ENCODE assay signal across 8 mouse cellular contexts in genomic region chr1:165858356-165858755, GRCm38 (mm10).
DNase-seq lines count a peak whose midpoint lies in the region; ATAC-seq and TF ChIP-seq lines count a peak whose summit lies in the region.

No protein-coding gene starts in this region.

- H3K4me3 ChIP-seq in kidney, embryonic 14.5 days (ENCODE audit: low read length), result no peak overlapping the region
- no peak overlapping the region for H3K4me3 ChIP-seq in liver, postnatal 0 days (ENCODE audit: low read depth, low read length)

- no peaks in the 10 kb centered on the region for H3K27me3 ChIP-seq in kidney, embryonic 14.5 days (ENCODE audit: control insufficient read depth, insufficient read depth, low read length)
- H3K27me3 ChIP-seq in liver, postnatal 0 days (ENCODE audit: insufficient read depth, low read length), result no peaks in the 10 kb centered on the region

- no peaks in the 10 kb centered on the region for H3K36me3 ChIP-seq in kidney, embryonic 14.5 days (ENCODE audit: control insufficient read depth, insufficient read depth, low read length)
- H3K36me3 ChIP-seq in liver, postnatal 0 days (replicated peaks; ENCODE audit: insufficient read depth, low read length), result no peaks in the 10 kb centered on the region

- WGBS in kidney, embryonic 14.5 days, result 85% methylated on average over 5 of the region's 5 CpGs
- 85% methylated on average over 5 of the region's 5 CpGs for WGBS in liver, postnatal 0 days (ENCODE audit: insufficient replicate concordance)

- H3K9ac ChIP-seq in kidney, embryonic 14.5 days (ENCODE audit: low read depth, low read length), result no peak overlapping the region
- no peak overlapping the region for H3K9ac ChIP-seq in liver, postnatal 0 days (replicated peaks)

- no peak overlapping the region for H3K4me2 ChIP-seq in kidney, embryonic 14.5 days (replicated peaks; ENCODE audit: low read depth, low read length)
- no peak overlapping the region for H3K4me2 ChIP-seq in liver, postnatal 0 days (ENCODE audit: low read depth, low read length)

- H3K9me3 ChIP-seq in kidney, embryonic 14.5 days (ENCODE audit: control insufficient read depth, low read length), result no peaks in the 10 kb centered on the region
- H3K9me3 ChIP-seq in liver, postnatal 0 days (ENCODE audit: low read length), result no peaks in the 10 kb centered on the region

- peak; percentile 64 for TF ChIP-seq CTCF in liver, postnatal 0 days (IDR thresholded peaks at IDR 0.05; ENCODE audit: low read depth)

- no peak for DNase-seq in kidney, adult 8-10 months
- DNase-seq in CD4-positive helper T cell, adult 2 months (ENCODE audit: low read depth, low spot score), result peak; percentile 56
- peak; percentile 47 for DNase-seq in T-cell, adult 2 months (ENCODE audit: low spot score)
- DNase-seq in liver, postnatal 0 days, result no peak
- DNase-seq in cerebellum, adult 11 months, result no peak
- DNase-seq in ovary, postnatal 36 days (ENCODE audit: low spot score), result no peak
- DNase-seq in Muller cell, postnatal 12 days (ENCODE audit: inconsistent ontology term), result no peak

- 0 out of 2 replicates have a peak, but pooled peaks cover 2% of the 10 kb centered on the region for H3K4me1 ChIP-seq in kidney, embryonic 14.5 days (ENCODE audit: control insufficient read depth, insufficient read depth, low read length)
- H3K4me1 ChIP-seq in liver, postnatal 0 days (ENCODE audit: insufficient read depth), result no peaks in the 10 kb centered on the region

- 0 out of 2 replicates have a peak, but pooled peaks have one; percentile 44 for ATAC-seq in kidney, embryonic 14.5 days (ENCODE audit: low FRiP score, low TSS enrichment)
- peak; percentile 59 for ATAC-seq in liver, postnatal 0 days

- no peak overlapping the region for H3K27ac ChIP-seq in kidney, embryonic 14.5 days (ENCODE audit: low read depth, low read length)
- H3K27ac ChIP-seq in liver, postnatal 0 days (ENCODE audit: low read depth), result no peak overlapping the region

- no peak for TF ChIP-seq EP300 in liver, postnatal 0 days (IDR thresholded peaks at IDR 0.05; ENCODE audit: low read depth)

Comparison
In these comparisons a context has a peak if more than half of its experiments do, and no peak if none do; other contexts are left out.
1. DNase-seq: peak in CD4-positive helper T cell, adult 2 months (single experiment) and T-cell, adult 2 months (single experiment); none in kidney, adult 8-10 months (0 of 2), liver, postnatal 0 days (single experiment), cerebellum, adult 11 months (single experiment), ovary, postnatal 36 days (single experiment) and Muller cell, postnatal 12 days (single experiment).